Mouse (Mus musculus) CD8-positive naive resting alpha-beta T cell, adult 2 months (primary cell): ENCODE results near the gene Tmem95.
A peak's percentile ranks its signal among the peaks of the same experiment; 100 is the strongest.
"Not testable (repeated sequence)": the region's sequence is repeated elsewhere in the genome, so short reads cannot be mapped to it uniquely, and the experiment has no call there.

Experiments used
- DNase-seq, 2 experiments: peaks; one replicate each; pipeline ENCODE4 v3.0.0; 2022; ENCODE audit warnings: low read depth in 2 of 2, low spot score in 2 of 2

The Tmem95 gene

GRCm38 (mm10) chr11:69877878-69878277 is at the start of gene Tmem95:
Gene Tmem95, minus strand, starts transcription at chr11:69878018.
- DNase-seq, result no peak

GRCm38 (mm10) chr11:69927501-69927900 is 49.7 kb upstream of the Tmem95 start:
- no peak for DNase-seq

DNA sequence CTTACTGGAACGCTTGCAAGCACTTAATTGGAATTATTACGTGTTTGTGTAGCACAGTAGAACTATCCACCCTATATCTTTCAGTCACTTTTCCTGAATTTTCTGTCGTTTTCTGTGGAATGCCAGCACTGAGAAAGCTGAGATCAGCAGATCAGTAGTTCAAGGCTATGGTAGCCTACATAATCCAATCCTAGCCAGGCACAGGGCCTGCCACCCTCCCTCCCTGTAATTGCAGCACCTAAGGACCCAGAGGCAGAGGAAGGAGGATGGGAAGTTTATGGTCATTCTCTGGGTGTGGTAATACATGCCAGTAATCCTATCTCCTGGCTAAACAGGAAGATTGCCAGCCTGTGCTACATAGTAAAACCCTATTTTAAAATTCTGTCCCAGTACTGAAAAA is 45.0 kb upstream of the Tmem95 start:
- DNase-seq, result no peak

GRCm38 (mm10) chr11:69922012-69922756 is 44.4 kb upstream of the Tmem95 start:
- DNase-seq, result no peak

- peak; percentile 100 for DNase-seq
These were observed 43.5 kb upstream of the Tmem95 start, which contains the start of gene Eif5a for GRCm38 (mm10) chr11:69921114-69922011. Gene Eif5a, minus strand, starts transcription at chr11:69921958.

DNA sequence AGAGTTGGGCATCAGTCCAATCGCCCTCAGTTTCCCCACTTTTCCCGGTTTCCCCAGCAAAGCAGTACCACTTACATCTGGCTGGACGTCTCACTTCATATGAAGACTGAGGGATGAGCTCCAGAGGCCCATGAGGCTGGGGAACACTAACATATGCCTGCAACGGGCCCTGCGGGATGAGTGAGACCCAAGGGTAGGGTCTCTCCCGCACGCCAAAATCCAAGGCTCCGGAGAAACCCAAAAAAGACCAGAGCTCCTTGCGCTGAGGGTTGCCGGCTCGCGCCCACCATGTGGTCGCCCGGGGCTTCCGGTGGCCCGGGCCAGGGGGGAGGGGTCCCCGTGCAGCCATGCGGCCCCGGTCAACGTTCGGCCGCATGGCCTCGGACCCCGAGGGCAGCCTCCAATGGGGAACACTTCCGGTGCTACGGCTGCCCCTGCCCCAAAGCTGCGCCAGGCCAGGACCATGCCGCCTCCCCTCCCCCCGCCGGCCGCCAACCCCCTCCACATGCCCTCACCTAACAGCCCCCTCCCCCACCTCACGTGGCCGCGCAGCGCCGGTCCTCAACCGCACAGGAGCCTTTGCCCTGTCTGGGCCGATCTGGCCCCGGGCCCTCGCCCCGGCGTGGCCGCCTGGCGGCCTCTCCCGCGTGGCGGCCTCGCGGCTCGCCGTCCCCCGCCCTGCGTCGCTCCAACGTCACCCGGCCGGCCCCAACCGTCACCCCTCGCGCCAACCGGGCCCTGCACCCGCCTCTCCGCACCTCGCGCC is 42.6 kb upstream of the Tmem95 start:
- no peak for DNase-seq

DNA sequence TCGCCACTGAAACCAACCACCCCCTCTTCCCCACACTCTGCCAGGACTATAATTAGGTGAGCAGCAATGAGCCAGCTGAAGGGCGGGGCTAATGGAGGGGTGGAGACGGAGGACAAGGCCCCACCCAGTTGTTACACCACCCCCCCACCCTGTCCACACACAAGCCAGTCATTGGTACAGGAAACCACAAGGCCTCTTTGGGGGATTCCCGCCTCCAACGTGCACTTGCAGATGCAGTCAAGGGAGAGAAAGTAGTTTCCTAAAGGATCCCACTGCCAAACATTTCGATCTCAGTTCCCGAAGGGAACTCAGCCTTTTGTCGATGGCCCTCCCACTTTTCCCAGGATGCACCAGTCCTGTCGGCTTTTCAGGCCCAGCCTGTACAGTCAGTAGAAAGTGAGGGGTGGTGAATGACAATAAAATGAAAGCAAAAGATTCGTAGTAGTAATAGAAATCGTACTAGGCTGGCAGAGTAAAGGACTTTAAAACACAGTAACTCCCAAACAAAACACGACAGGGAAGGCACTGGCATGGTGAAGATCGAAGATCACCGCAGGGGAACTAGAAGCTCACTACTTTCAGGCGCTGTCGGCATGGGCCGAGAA is 41.9 kb upstream of the Tmem95 start:
- peak; percentile 63 to 75 for DNase-seq

DNA sequence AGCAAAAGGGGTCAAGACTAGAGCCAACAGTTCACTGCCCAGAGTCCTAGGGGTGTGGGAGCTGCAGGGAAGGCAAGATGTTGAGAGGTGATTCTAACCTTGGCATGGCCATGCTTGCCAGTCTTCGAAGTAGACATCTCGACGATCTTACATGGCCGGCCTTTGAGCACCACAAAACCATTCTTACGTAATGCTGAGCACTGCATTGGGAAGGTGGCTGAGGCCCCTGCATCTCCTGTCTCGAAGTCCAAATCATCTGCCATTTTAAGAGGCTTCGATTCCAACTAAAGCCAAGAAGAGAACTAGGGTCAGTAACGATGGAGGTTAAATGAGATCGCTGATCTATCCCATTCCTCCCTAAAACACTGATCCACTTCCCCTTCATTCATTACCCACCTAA is 41.2 kb upstream of the Tmem95 start:
- no peak for DNase-seq

GRCm38 (mm10) chr11:69918118-69918517 is 40.3 kb upstream of the Tmem95 start:
- no peak for DNase-seq

DNA sequence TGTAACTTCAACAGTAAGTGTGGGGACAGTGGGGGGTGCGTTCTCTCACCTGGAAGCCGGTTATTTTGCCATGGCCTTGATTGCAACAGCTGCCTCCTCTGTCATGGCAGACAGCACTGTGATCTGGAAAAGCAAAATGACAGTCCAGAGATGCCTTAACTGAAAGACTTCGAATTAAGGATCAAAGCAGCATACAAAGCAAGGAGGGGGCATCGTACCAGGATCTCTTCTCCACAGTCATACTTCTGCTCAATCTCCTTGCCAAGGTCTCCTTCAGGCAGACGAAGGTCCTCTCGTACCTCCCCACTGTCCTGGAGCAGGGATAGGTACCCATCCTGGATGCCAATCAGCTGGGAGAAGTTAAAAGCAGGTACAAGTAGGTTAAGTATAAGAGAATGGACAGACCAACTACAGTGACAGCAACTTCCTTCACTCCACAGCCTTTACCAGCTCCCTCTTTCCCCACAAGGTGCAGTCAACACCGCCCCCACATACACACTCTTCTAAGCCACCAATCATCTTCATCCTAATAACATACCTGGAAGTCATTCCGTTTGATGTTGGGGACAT is 39.6 kb upstream of the Tmem95 start:
- DNase-seq, result no peak

GRCm38 (mm10) chr11:69916652-69917378 is 39.0 kb upstream of the Tmem95 start:
- DNase-seq, result not testable (repeated sequence)

GRCm38 (mm10) chr11:69915667-69916627 is 38.1 kb upstream of the Tmem95 start:
- no peak for DNase-seq

- no peak for DNase-seq
These were observed 37.2 kb upstream of the Tmem95 start for GRCm38 (mm10) chr11:69914917-69915430.

- no peak for DNase-seq
These were observed 36.5 kb upstream of the Tmem95 start for GRCm38 (mm10) chr11:69914372-69914764.

DNA sequence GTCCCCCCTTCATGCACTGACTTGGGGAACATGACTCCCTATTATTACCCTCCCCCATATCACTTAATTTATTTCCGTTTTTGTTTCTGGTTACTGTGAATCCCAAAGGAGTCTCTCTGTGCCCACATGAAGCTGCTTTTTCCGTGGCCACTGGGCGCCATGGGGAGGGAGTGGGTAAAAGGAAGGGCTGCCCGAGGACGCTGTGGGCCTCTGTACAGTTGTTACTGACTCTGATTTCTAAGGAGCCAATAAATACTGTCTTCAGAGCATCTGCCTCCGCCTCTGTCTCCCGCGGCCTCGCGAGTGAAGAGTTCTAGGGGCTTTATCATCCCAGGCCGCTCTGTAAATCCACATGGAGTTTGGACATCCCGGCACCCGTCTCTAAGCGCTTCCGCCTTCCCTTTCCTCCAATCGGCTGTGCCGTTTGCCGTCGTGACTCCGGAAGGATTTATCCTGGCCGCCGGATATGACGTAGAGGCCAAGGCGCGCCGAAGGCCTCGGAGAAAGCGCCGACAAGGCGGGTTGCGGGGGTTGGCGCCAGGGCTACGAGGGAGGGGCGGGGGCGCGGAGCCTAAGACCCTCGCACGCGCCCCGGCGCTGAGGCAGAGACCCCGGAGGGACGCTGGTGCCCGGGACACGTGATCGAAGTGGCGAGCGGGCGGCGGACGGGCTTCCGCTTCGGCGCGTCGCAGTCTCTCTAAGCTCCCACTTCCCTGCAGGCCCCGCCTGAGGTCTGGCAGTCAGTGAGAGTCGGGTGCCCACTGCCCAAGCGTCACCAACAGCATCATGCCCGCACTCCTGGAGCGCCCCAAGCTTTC is 35.9 kb upstream of the Tmem95 start, which contains the start of gene Gps2:
Gene Gps2, plus strand, starts transcription at position 335 of the 818 bp plus-strand sequence.
- peak; percentile 85 to 88 for DNase-seq

DNA sequence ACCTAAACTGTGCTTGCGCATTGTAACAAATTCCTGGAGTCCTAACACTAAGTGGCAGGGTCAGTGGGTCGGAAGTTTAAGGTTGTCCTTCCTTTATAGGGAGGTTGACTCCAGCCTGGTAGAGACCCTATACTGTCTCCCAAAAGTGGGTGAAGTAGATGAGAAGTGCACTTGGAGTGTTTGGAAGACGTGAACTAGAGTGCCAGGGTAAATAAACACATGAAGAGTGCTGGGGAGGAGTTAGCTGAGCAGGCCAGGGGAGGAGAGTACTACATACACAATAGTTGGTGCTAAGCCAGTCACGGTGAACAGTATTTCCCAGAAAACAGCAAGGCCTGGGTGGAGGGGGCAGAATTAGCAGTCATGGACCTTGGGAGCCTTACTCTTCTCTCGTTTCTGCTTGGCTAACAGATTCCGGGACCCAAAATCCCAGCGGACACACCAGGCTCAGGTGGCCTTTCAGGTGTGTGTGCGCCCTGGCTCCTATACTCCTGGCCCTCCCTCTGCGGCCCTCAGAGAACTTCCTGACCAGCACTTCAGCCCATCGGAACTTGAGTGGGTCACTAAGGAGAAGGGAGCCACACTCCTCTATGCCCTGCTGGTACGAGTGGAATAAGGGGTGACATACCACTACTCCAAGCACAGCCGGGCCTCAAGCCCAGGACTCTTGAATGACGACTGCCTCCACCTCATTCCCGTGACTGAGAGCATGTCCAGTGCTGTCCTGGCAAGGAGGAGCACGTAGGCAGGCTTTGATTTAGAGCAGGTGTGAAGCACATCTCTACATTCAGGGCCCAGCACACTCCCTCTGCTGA is 35.1 kb upstream of the Tmem95 start:
- DNase-seq, result no peak

GRCm38 (mm10) chr11:69911701-69912100 is 33.9 kb upstream of the Tmem95 start:
- DNase-seq, result no peak
